Mouse (Mus musculus) right cerebral cortex, postnatal 36 days (tissue): Measurements from ENCODE around the gene Actl10.

ENCODE experiments used
- DNase-seq, 2 experiments: peaks; one replicate each; pipeline ENCODE4 v3.0.0; 2022; ENCODE audit warnings: low spot score in 2 of 2, mixed read lengths in 1 of 2

Actl10 gene

GRCm38 (mm10) chr2:154580586-154580985, 29.0 kb downstream of the Actl10 start:
- no peak for DNase-seq

- DNase-seq: no peak
These were observed 29.8 kb downstream of the Actl10 start for GRCm38 (mm10) chr2:154581421-154581820.

- peak; percentile 89 to 95 for DNase-seq
These were observed 32.6 kb downstream of the Actl10 start for GRCm38 (mm10) chr2:154583906-154584872.

- no peak for DNase-seq
These were observed 33.5 kb downstream of the Actl10 start for GRCm38 (mm10) chr2:154584931-154585601.

- no peak for DNase-seq
These were observed 34.8 kb downstream of the Actl10 start for GRCm38 (mm10) chr2:154586405-154586804.

GRCm38 (mm10) chr2:154589051-154589450, 37.5 kb downstream of the Actl10 start:
- no peak for DNase-seq

- DNase-seq: no peak
These were observed 39.7 kb downstream of the Actl10 start for GRCm38 (mm10) chr2:154591239-154591638.

- no peak for DNase-seq
These were observed 41.4 kb downstream of the Actl10 start for GRCm38 (mm10) chr2:154593025-154593424.

GRCm38 (mm10) chr2:154595775-154596174, 44.2 kb downstream of the Actl10 start:
- peak in 1 of 2 experiments; percentile 32 for DNase-seq

- no peak for DNase-seq
These were observed 45.8 kb downstream of the Actl10 start for GRCm38 (mm10) chr2:154597399-154597798.

- DNase-seq: no peak
These were observed 49.0 kb downstream of the Actl10 start for GRCm38 (mm10) chr2:154600586-154600985.

- DNase-seq: no peak
These were observed 49.7 kb downstream of the Actl10 start for GRCm38 (mm10) chr2:154601324-154601723.
